Comparison of ENCODE assay signal across 17 mouse cellular contexts in genomic region chr17:55821566-55821965, GRCm38 (mm10). TPM values are rescaled to one million over a fixed set of nuclear protein-coding genes. Genes with fewer than 3 reads are reported as not detected.
"Had no signal": no experiment of that assay in that cellular context is flagged by ENCODE, and none has a peak within 500 bp of the region (broad histone marks: within the 10 kb centered on the region; RNA-seq: fewer than 3 reads in every experiment).

No protein-coding gene starts in this region.

- H3K4me3 ChIP-seq: neural tube, embryonic 13.5 days; neural tube, embryonic 15.5 days; stomach, embryonic 15.5 days had no signal

- H3K9ac ChIP-seq: neural tube, embryonic 13.5 days; neural tube, embryonic 15.5 days; stomach, embryonic 15.5 days had no signal

- DNase-seq: retina, postnatal 1 day; right cerebral cortex, adult 18-20 months; right cerebral cortex, postnatal 14 days; right cerebral cortex, postnatal 25 days; right cerebral cortex, postnatal 4 days; spleen, adult 18-20 months; thymus, adult 18-20 months; thymus, adult 2 months; thymus, postnatal 14 days; thymus, postnatal 25 days; thymus, postnatal 36 days; thymus, postnatal 4 days had no signal

- H3K9me3 ChIP-seq: neural tube, embryonic 13.5 days; neural tube, embryonic 15.5 days; stomach, embryonic 15.5 days had no signal

- H3K27me3 ChIP-seq: neural tube, embryonic 13.5 days; neural tube, embryonic 15.5 days; stomach, embryonic 15.5 days had no signal

- H3K4me1 ChIP-seq: neural tube, embryonic 13.5 days; neural tube, embryonic 15.5 days; stomach, embryonic 15.5 days had no signal

- H3K36me3 ChIP-seq: neural tube, embryonic 13.5 days; neural tube, embryonic 15.5 days; stomach, embryonic 15.5 days had no signal

- H3K4me2 ChIP-seq: neural tube, embryonic 13.5 days; neural tube, embryonic 15.5 days; stomach, embryonic 15.5 days had no signal

- H3K27ac ChIP-seq: neural tube, embryonic 13.5 days; neural tube, embryonic 15.5 days; stomach, embryonic 15.5 days; stomach, postnatal 0 days had no signal

RNA-seq across cellular contexts. Expression of gene Zfp119a, which starts 57.2 kb away (rescaled TPM):
- polyA plus RNA-seq: small intestine, adult 2 months had no signal
